ENCODE assay signal across 16 mouse cellular contexts in the genomic region with DNA sequence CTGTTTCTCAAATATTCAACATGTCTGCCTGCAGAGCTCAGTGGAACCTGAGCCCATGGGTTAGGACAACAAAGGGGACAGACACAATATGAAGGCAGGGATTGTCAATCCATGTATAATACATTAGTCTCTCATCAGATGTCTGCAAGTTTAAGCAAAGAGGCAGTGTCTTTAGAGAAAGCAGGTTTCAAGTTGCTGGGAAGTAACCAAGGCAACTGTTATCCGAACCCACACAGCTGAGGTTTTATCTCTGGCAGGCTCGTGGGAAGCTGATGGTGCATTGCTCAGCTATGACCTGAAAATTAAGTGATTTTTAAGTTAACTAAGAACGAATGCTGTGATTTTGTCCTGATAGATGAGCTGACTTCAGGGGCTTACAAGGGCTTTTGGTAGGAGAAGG. TPM values are rescaled to one million over a fixed set of nuclear protein-coding genes. Genes with fewer than 3 reads are reported as not detected.
DNase-seq lines count a peak whose midpoint lies in the region; ATAC-seq and TF ChIP-seq lines count a peak whose summit lies in the region.
"Had no signal": no experiment of that assay in that cellular context is flagged by ENCODE, and none has a peak within 500 bp of the region (broad histone marks: within the 10 kb centered on the region; RNA-seq: fewer than 3 reads in every experiment).

No protein-coding gene starts in this region.

- H3K27me3 ChIP-seq in forebrain, postnatal 0 days (ENCODE audit: insufficient read depth, low read length), result no peaks in the 10 kb centered on the region
- H3K27me3 ChIP-seq in forebrain, embryonic 10.5 days (ENCODE audit: poor library complexity, severe bottlenecking), result no peaks in the 10 kb centered on the region
- no peaks in the 10 kb centered on the region for H3K27me3 ChIP-seq in midbrain, postnatal 0 days (ENCODE audit: insufficient read depth, low read length)
- no peaks in the 10 kb centered on the region for H3K27me3 ChIP-seq in intestine, embryonic 15.5 days (replicated peaks)
- H3K27me3 ChIP-seq: hindbrain, embryonic 15.5 days; kidney, embryonic 15.5 days; limb, embryonic 13.5 days; neural tube, embryonic 15.5 days had no signal

- H3K9ac ChIP-seq in forebrain, postnatal 0 days, result no peak overlapping the region
- H3K9ac ChIP-seq in midbrain, postnatal 0 days (replicated peaks; ENCODE audit: low read length, poor library complexity, severe bottlenecking), result no peak overlapping the region
- H3K9ac ChIP-seq in intestine, embryonic 15.5 days, result no peak overlapping the region
- H3K9ac ChIP-seq: hindbrain, embryonic 15.5 days; kidney, embryonic 15.5 days; limb, embryonic 13.5 days; neural tube, embryonic 15.5 days had no signal

- no peaks in the 10 kb centered on the region for H3K4me1 ChIP-seq in forebrain, postnatal 0 days (ENCODE audit: insufficient read depth)
- H3K4me1 ChIP-seq in forebrain, embryonic 10.5 days, result peaks cover 8% of the 10 kb centered on the region
- H3K4me1 ChIP-seq in midbrain, postnatal 0 days (ENCODE audit: insufficient read depth, low read length), result no peaks in the 10 kb centered on the region; the same call in 1 of the 2 replicates
- H3K4me1 ChIP-seq in intestine, embryonic 15.5 days (replicated peaks), result no peaks in the 10 kb centered on the region
- H3K4me1 ChIP-seq: heart, embryonic 10.5 days; hindbrain, embryonic 15.5 days; limb, embryonic 13.5 days; neural tube, embryonic 15.5 days had no signal

- no peak for TF ChIP-seq CTCF in forebrain, postnatal 0 days (IDR thresholded peaks at IDR 0.05; ENCODE audit: low read depth)
- no peak for TF ChIP-seq CTCF in left cerebral cortex, adult 2 months (IDR thresholded peaks at IDR 0.05)
- TF ChIP-seq CTCF in midbrain, postnatal 0 days (IDR thresholded peaks at IDR 0.05), result no peak

- intact Hi-C loops in left cerebral cortex, adult 2 months (cut with DNase I), result no loop called here
- intact Hi-C loops in left cerebral cortex, postnatal 4 days (cut with DNase I), result no loop called here

- 38% methylated on average over 3 of the region's 3 CpGs for WGBS in forebrain, postnatal 0 days
- 57% methylated on average over 3 of the region's 3 CpGs for WGBS in forebrain, embryonic 10.5 days
- WGBS in midbrain, postnatal 0 days, result 15% methylated on average over 3 of the region's 3 CpGs
- WGBS in intestine, embryonic 15.5 days, result 33% methylated on average over 3 of the region's 3 CpGs

- peak; percentile 90 for ATAC-seq in forebrain, postnatal 0 days
- peak; percentile 41; the same call in 1 of the 2 replicates for ATAC-seq in midbrain, postnatal 0 days (ENCODE audit: low FRiP score)
- no peak for ATAC-seq in intestine, embryonic 15.5 days

- peak; percentile 55 for DNase-seq in forebrain, postnatal 0 days
- DNase-seq in forebrain, embryonic 10.5 days (ENCODE audit: extremely low spot score, low spot score), result no peak
- peak in 1 of 2 experiments; percentile 33 for DNase-seq in left cerebral cortex, adult 2 months (ENCODE audit: extremely low spot score in 1 of 2, low spot score in 2 of 2)
- DNase-seq in left cerebral cortex, postnatal 4 days, result no peak
- peak; percentile 24 for DNase-seq in embryo, embryonic 9.5 days (ENCODE audit: extremely low spot score)
- no peak for DNase-seq in midbrain, postnatal 0 days (ENCODE audit: low spot score)
- DNase-seq in urinary bladder, postnatal 25 days (ENCODE audit: low spot score), result no peak
- DNase-seq: cerebellum, adult 9-11 months had no signal

- H3K9me3 ChIP-seq in forebrain, postnatal 0 days (ENCODE audit: low read length), result no peaks in the 10 kb centered on the region
- peaks cover 4% of the 10 kb centered on the region; the same call in 1 of the 2 replicates for H3K9me3 ChIP-seq in forebrain, embryonic 10.5 days
- no peaks in the 10 kb centered on the region for H3K9me3 ChIP-seq in midbrain, postnatal 0 days (ENCODE audit: low read length)
- no peaks in the 10 kb centered on the region for H3K9me3 ChIP-seq in intestine, embryonic 15.5 days
- H3K9me3 ChIP-seq: hindbrain, embryonic 15.5 days; kidney, embryonic 15.5 days; neural tube, embryonic 15.5 days had no signal

- H3K27ac ChIP-seq in forebrain, postnatal 0 days (ENCODE audit: low read depth, low read length), result no peak overlapping the region
- H3K27ac ChIP-seq in forebrain, embryonic 10.5 days, result no peak overlapping the region
- H3K27ac ChIP-seq in left cerebral cortex, adult 2 months, result peak overlapping the region; percentile 56; the same call in 1 of the 2 replicates
- H3K27ac ChIP-seq in midbrain, postnatal 0 days (ENCODE audit: low read depth, low read length), result no peak overlapping the region
- H3K27ac ChIP-seq in intestine, embryonic 15.5 days, result no peak overlapping the region
- H3K27ac ChIP-seq: heart, embryonic 10.5 days; hindbrain, embryonic 15.5 days; kidney, embryonic 15.5 days; limb, embryonic 13.5 days; neural tube, embryonic 15.5 days had no signal

- H3K4me2 ChIP-seq in forebrain, postnatal 0 days (ENCODE audit: low read depth), result no peak overlapping the region
- no peak overlapping the region for H3K4me2 ChIP-seq in midbrain, postnatal 0 days (ENCODE audit: low read depth, low read length, poor library complexity, severe bottlenecking)
- no peak overlapping the region for H3K4me2 ChIP-seq in intestine, embryonic 15.5 days (replicated peaks)
- H3K4me2 ChIP-seq: hindbrain, embryonic 15.5 days; kidney, embryonic 15.5 days; limb, embryonic 13.5 days; neural tube, embryonic 15.5 days had no signal

- no peak overlapping the region for H3K4me3 ChIP-seq in forebrain, postnatal 0 days (ENCODE audit: low read depth, low read length)
- no peak overlapping the region for H3K4me3 ChIP-seq in forebrain, embryonic 10.5 days
- no peak overlapping the region for H3K4me3 ChIP-seq in left cerebral cortex, adult 2 months
- H3K4me3 ChIP-seq in midbrain, postnatal 0 days (ENCODE audit: low read depth, low read length), result no peak overlapping the region
- H3K4me3 ChIP-seq in intestine, embryonic 15.5 days (replicated peaks), result no peak overlapping the region
- H3K4me3 ChIP-seq: heart, embryonic 10.5 days; hindbrain, embryonic 15.5 days; kidney, embryonic 15.5 days; limb, embryonic 13.5 days; neural tube, embryonic 15.5 days had no signal

- no peaks in the 10 kb centered on the region for H3K36me3 ChIP-seq in forebrain, postnatal 0 days (ENCODE audit: insufficient read depth)
- H3K36me3 ChIP-seq in forebrain, embryonic 10.5 days (replicated peaks), result no peaks in the 10 kb centered on the region
- no peaks in the 10 kb centered on the region for H3K36me3 ChIP-seq in midbrain, postnatal 0 days (ENCODE audit: insufficient read depth, low read length)
- no peaks in the 10 kb centered on the region for H3K36me3 ChIP-seq in intestine, embryonic 15.5 days
- H3K36me3 ChIP-seq: heart, embryonic 10.5 days; hindbrain, embryonic 15.5 days; kidney, embryonic 15.5 days; limb, embryonic 13.5 days; neural tube, embryonic 15.5 days had no signal

RNA-seq across cellular contexts. Expression of gene Lep, which starts 40.4 kb away (rescaled TPM):
- total RNA-seq in forebrain, postnatal 0 days (2014; rRNA removed), result not detected in 2 replicates
- polyA plus RNA-seq in forebrain, postnatal 0 days (2015; fragmentation: Nextera tagmentation; extraction: Ambion mirVana), result not detected in 2 replicates
- polyA plus RNA-seq in forebrain, embryonic 10.5 days (2016; fragmentation: Nextera tagmentation; extraction: Ambion mirVana), result not detected in 2 replicates
- total RNA-seq in left cerebral cortex, adult 2 months (2021), result not detected
- not detected for total RNA-seq in left cerebral cortex, postnatal 4 days (2021)
- total RNA-seq in midbrain, postnatal 0 days (2014; rRNA removed), result not detected in 2 replicates
- not detected in 2 replicates for polyA plus RNA-seq in midbrain, postnatal 0 days (2015; fragmentation: Nextera tagmentation; extraction: Ambion mirVana)
- not detected in 2 replicates for polyA plus RNA-seq in intestine, embryonic 15.5 days (2015; fragmentation: Nextera tagmentation; extraction: Ambion mirVana)
- total RNA-seq: ES-E14 had no signal
- polyA plus RNA-seq: heart, embryonic 10.5 days; hindbrain, embryonic 15.5 days; kidney, embryonic 15.5 days; limb, embryonic 13.5 days; lung, embryonic 16.5 days; neural tube, embryonic 15.5 days had no signal

Comparison
In these comparisons a context has a peak if more than half of its experiments do, and no peak if none do; other contexts are left out.
1. DNase-seq: peak in forebrain, postnatal 0 days (single experiment) and embryo, embryonic 9.5 days (single experiment); none in forebrain, embryonic 10.5 days (single experiment), left cerebral cortex, postnatal 4 days (single experiment), midbrain, postnatal 0 days (single experiment) and urinary bladder, postnatal 25 days (single experiment).